Mouse (Mus musculus) stomach, embryonic 14.5 days (tissue): ENCODE data around the gene Enpp1. TPM values are rescaled to one million over a fixed set of nuclear protein-coding genes. Genes with fewer than 3 reads are reported as not detected.

Source experiments
- ATAC-seq: fragments of 200-750 bp; cut with Nextera tagmentation; 2 replicates; pipeline ENCODE4 v1.8.0; 2017; ENCODE audit warnings: low read depth, moderate TSS enrichment; ENCODE audit not compliant: insufficient number of reproducible peaks, insufficient read depth, low FRiP score
- H3K27ac ChIP-seq: fragments of 300-500 bp; sonication (generic); 2 replicates; pipeline ENCODE4 v1.5.1; 2014; ENCODE audit warnings: mild to moderate bottlenecking, low read length, moderate library complexity, mixed read lengths
- H3K27me3 ChIP-seq: fragments of 300-500 bp; sonication (generic); 2 replicates; pipeline ENCODE4 v1.6.1; 2014; ENCODE audit warnings: low read length, control low read depth, mixed read lengths; ENCODE audit not compliant: control insufficient read depth, insufficient read depth
- H3K36me3 ChIP-seq: fragments of 300-500 bp; sonication (generic); 2 replicates; pipeline ENCODE4 v1.6.1; 2014; ENCODE audit warnings: mild to moderate bottlenecking, control low read depth, low read length, moderate library complexity, mixed read lengths; ENCODE audit not compliant: control insufficient read depth, insufficient read depth
- H3K4me1 ChIP-seq: fragments of 300-500 bp; sonication (generic); 2 replicates; pipeline ENCODE4 v1.6.1; 2014; ENCODE audit warnings: low read length, control low read depth, mixed read lengths; ENCODE audit not compliant: control insufficient read depth, insufficient read depth
- H3K4me2 ChIP-seq: fragments of 300-500 bp; sonication (generic); replicated peaks from 2 replicates; pipeline ENCODE4 v1.6.1; 2014; ENCODE audit warnings: low read depth, low read length, control low read depth
- H3K4me3 ChIP-seq: fragments of 300-500 bp; sonication (generic); 2 replicates; pipeline ENCODE4 v1.5.1; 2014; ENCODE audit warnings: low read depth, low read length, control low read depth
- H3K9ac ChIP-seq: fragments of 300-500 bp; sonication (generic); replicated peaks from 2 replicates; pipeline ENCODE4 v1.6.1; 2014; ENCODE audit warnings: low read depth, mild to moderate bottlenecking, control low read depth, low read length, moderate library complexity, mixed read lengths
- H3K9me3 ChIP-seq: fragments of 300-500 bp; sonication (generic); 2 replicates; pipeline ENCODE4 v1.6.1; 2016; ENCODE audit warnings: low read depth, low read length, control low read depth; ENCODE audit not compliant: control insufficient read depth
- whole genome bisulfite sequencing: fragments of 180-500 bp; shearing (Covaris S2); extraction: QIAGEN DNeasy Blood & Tissue Kit; methylation state at CpG from one replicate; pipeline ENCODE4 v1.1.7; 2014; 5-methylcytosine and 5-hydroxymethylcytosine counted together
- polyA plus RNA-seq: library from polyadenylated mRNA; unstranded; fragments of >200 nt; fragmentation: Nextera tagmentation; extraction: Ambion mirVana; gene quantifications from 2 replicates; pipeline ENCODE4 v1.2.1, GENCODE M21; 2014

The Enpp1 gene
- polyA plus RNA-seq, 1 experiment from 2014 or later, result 8.3 TPM

- WGBS, result under 1% methylated on average over 53 of the region's 53 CpGs
- no peaks in the 10 kb centered on the region for H3K9me3 ChIP-seq
- no peaks in the 10 kb centered on the region; the same call in 1 of the 2 replicates for H3K36me3 ChIP-seq
- peak within 1 kb of the TSS; percentile 47 for H3K4me3 ChIP-seq
- H3K4me1 ChIP-seq, result peaks cover 19% of the 10 kb centered on the region
- peak within 1 kb of the TSS; percentile 68 for H3K4me2 ChIP-seq
- peak within 1 kb of the TSS; percentile 47 for H3K9ac ChIP-seq
- H3K27ac ChIP-seq, result peak within 1 kb of the TSS; percentile 89
- H3K27me3 ChIP-seq, result no peaks in the 10 kb centered on the region
- ATAC-seq, result peak; percentile 80
These were observed 116.5 kb downstream of the Enpp1 start, which contains the start of gene Ccn2 for GRCm38 (mm10) chr10:24595250-24596002. Ccn2 (plus strand) TSS chr10:24595442.

- H3K4me3 ChIP-seq, result no peak overlapping the region
- no peak overlapping the region for H3K9ac ChIP-seq
- H3K9me3 ChIP-seq, result no peaks in the 10 kb centered on the region
- H3K4me1 ChIP-seq, result peaks cover 17% of the 10 kb centered on the region
- H3K36me3 ChIP-seq, result no peaks in the 10 kb centered on the region; the same call in 1 of the 2 replicates
- 81% methylated on average over 4 of the region's 4 CpGs for WGBS
- H3K4me2 ChIP-seq, result peak overlapping the region; percentile 29; the same call in 1 of the 2 replicates
- ATAC-seq, result no peak
- H3K27ac ChIP-seq, result 0 out of 2 replicates have a peak overlapping the region, but pooled peaks have one; percentile 21
- no peaks in the 10 kb centered on the region for H3K27me3 ChIP-seq
These were observed 118.4 kb downstream of the Enpp1 start for GRCm38 (mm10) chr10:24593556-24593955.

- peaks cover 16% of the 10 kb centered on the region for H3K4me1 ChIP-seq
- 48% methylated on average over 7 of the region's 7 CpGs for WGBS
- peak overlapping the region; percentile 29; the same call in 1 of the 2 replicates for H3K4me2 ChIP-seq
- H3K27me3 ChIP-seq, result no peaks in the 10 kb centered on the region
- no peak overlapping the region for H3K4me3 ChIP-seq
- H3K9ac ChIP-seq, result no peak overlapping the region
- ATAC-seq, result no peak
- no peaks in the 10 kb centered on the region; the same call in 1 of the 2 replicates for H3K36me3 ChIP-seq
- H3K27ac ChIP-seq, result no peak overlapping the region
- no peaks in the 10 kb centered on the region for H3K9me3 ChIP-seq
These were observed 119.0 kb downstream of the Enpp1 start for GRCm38 (mm10) chr10:24592969-24593368.

- Histone ChIP-seq H3K4me3 (no peak overlapping the region), H3K4me1 (peaks cover 11% of the 10 kb centered on the region), H3K27ac (no peak overlapping the region), H3K27me3 (no peaks in the 10 kb centered on the region), H3K9ac (no peak overlapping the region), H3K36me3 (no peaks in the 10 kb centered on the region), H3K9me3 (no peaks in the 10 kb centered on the region), H3K4me2 (no peak overlapping the region)
- no peak for ATAC-seq
- WGBS, result 70% methylated on average over 2 of the region's 2 CpGs
These were observed 119.6 kb downstream of the Enpp1 start for GRCm38 (mm10) chr10:24592318-24592717.

- Histone ChIP-seq H3K27ac (no peak overlapping the region), H3K4me3 (no peak overlapping the region), H3K9ac (no peak overlapping the region), H3K27me3 (no peaks in the 10 kb centered on the region), H3K4me2 (no peak overlapping the region), H3K4me1 (peaks cover 9% of the 10 kb centered on the region), H3K9me3 (no peaks in the 10 kb centered on the region), H3K36me3 (no peaks in the 10 kb centered on the region)
- 81% methylated on average over 5 of the region's 5 CpGs for WGBS
- no peak for ATAC-seq
These were observed 120.2 kb downstream of the Enpp1 start for GRCm38 (mm10) chr10:24591741-24592140.

GRCm38 (mm10) chr10:24591136-24591535, 120.8 kb downstream of the Enpp1 start:
- H3K27me3 ChIP-seq, result no peaks in the 10 kb centered on the region
- H3K36me3 ChIP-seq, result no peaks in the 10 kb centered on the region
- 0 out of 2 replicates have a peak, but pooled peaks have one; percentile 50 for ATAC-seq
- no peak overlapping the region for H3K4me3 ChIP-seq
- no peak overlapping the region for H3K27ac ChIP-seq
- no peaks in the 10 kb centered on the region for H3K9me3 ChIP-seq
- WGBS, result 20% methylated on average over 4 of the region's 4 CpGs
- no peak overlapping the region for H3K9ac ChIP-seq
- no peak overlapping the region for H3K4me2 ChIP-seq
- 0 out of 2 replicates have a peak, but pooled peaks cover 4% of the 10 kb centered on the region for H3K4me1 ChIP-seq

GRCm38 (mm10) chr10:24590546-24590945, 121.4 kb downstream of the Enpp1 start:
- H3K9ac ChIP-seq, result no peak overlapping the region
- no peak for ATAC-seq

GRCm38 (mm10) chr10:24589238-24589637, 122.7 kb downstream of the Enpp1 start:
- H3K4me1 ChIP-seq, result 0 out of 2 replicates have a peak, but pooled peaks cover 4% of the 10 kb centered on the region
- 90% methylated on average over 9 of the region's 9 CpGs for WGBS
- ATAC-seq, result no peak
- H3K27me3 ChIP-seq, result no peaks in the 10 kb centered on the region
- H3K27ac ChIP-seq, result no peak overlapping the region
- no peak overlapping the region for H3K4me3 ChIP-seq
- no peak overlapping the region for H3K9ac ChIP-seq
- H3K4me2 ChIP-seq, result no peak overlapping the region
- H3K36me3 ChIP-seq, result no peaks in the 10 kb centered on the region
- H3K9me3 ChIP-seq, result no peaks in the 10 kb centered on the region

More at GRCm38 (mm10) chr10:24590546-24590945, 121.4 kb downstream of the Enpp1 start:
- 76% methylated on average over 4 of the region's 4 CpGs for WGBS
- no peaks in the 10 kb centered on the region for H3K27me3 ChIP-seq
- no peak overlapping the region for H3K4me3 ChIP-seq
- H3K27ac ChIP-seq, result no peak overlapping the region
- no peaks in the 10 kb centered on the region for H3K9me3 ChIP-seq
- no peaks in the 10 kb centered on the region for H3K36me3 ChIP-seq
- H3K4me1 ChIP-seq, result 0 out of 2 replicates have a peak, but pooled peaks cover 4% of the 10 kb centered on the region
- no peak overlapping the region for H3K4me2 ChIP-seq
